Mouse (Mus musculus) heart, embryonic 10.5 days (tissue): ENCODE results near the gene Lrrc74b. TPM values are rescaled to one million over a fixed set of nuclear protein-coding genes. Genes with fewer than 3 reads are reported as not detected.
A peak's percentile ranks its signal among the peaks of the same experiment; 100 is the strongest.
"Not testable (repeated sequence)": the region's sequence is repeated elsewhere in the genome, so short reads cannot be mapped to it uniquely, and the experiment has no call there.

Experiments
- DNase-seq: peaks from one replicate; pipeline ENCODE4 v3.0.0-alpha.2; 2017; ENCODE audit warnings: low spot score
- H3K27ac ChIP-seq: fragments of 300-500 bp; sonication (generic); 2 replicates; pipeline ENCODE4 v1.5.1; 2016; ENCODE audit warnings: mild to moderate bottlenecking
- H3K27me3 ChIP-seq: fragments of 300-500 bp; sonication (generic); 2 replicates; pipeline ENCODE4 v1.6.1; 2016; ENCODE audit warnings: mild to moderate bottlenecking; ENCODE audit not compliant: poor library complexity, insufficient read depth, severe bottlenecking
- H3K36me3 ChIP-seq: fragments of 300-500 bp; sonication (generic); 2 replicates; pipeline ENCODE4 v1.6.1; 2016; ENCODE audit warnings: mild to moderate bottlenecking, moderate library complexity
- H3K4me1 ChIP-seq: fragments of 300-500 bp; sonication (generic); 2 replicates; pipeline ENCODE4 v1.6.1; 2016; ENCODE audit warnings: mild to moderate bottlenecking
- H3K4me3 ChIP-seq: fragments of 300-500 bp; sonication (generic); 2 replicates; pipeline ENCODE4 v1.5.1; 2016; ENCODE audit warnings: mild to moderate bottlenecking, moderate library complexity
- H3K9me3 ChIP-seq: fragments of 300-500 bp; sonication (generic); 2 replicates; pipeline ENCODE4 v1.6.1; 2016; ENCODE audit warnings: mild to moderate bottlenecking, moderate library complexity
- whole genome bisulfite sequencing: fragments of 180-500 bp; shearing (Covaris S2); methylation state at CpG from one replicate; pipeline ENCODE4 v1.1.7; 2016; 5-methylcytosine and 5-hydroxymethylcytosine counted together
- polyA plus RNA-seq: library from polyadenylated mRNA; unstranded; fragments of >200 nt; fragmentation: Nextera tagmentation; extraction: Ambion mirVana; gene quantifications from 2 replicates; pipeline ENCODE4 v1.2.1, GENCODE M21; 2016

The Lrrc74b gene
- polyA plus RNA-seq, 1 experiment from 2014 or later = 0.26 TPM

DNA sequence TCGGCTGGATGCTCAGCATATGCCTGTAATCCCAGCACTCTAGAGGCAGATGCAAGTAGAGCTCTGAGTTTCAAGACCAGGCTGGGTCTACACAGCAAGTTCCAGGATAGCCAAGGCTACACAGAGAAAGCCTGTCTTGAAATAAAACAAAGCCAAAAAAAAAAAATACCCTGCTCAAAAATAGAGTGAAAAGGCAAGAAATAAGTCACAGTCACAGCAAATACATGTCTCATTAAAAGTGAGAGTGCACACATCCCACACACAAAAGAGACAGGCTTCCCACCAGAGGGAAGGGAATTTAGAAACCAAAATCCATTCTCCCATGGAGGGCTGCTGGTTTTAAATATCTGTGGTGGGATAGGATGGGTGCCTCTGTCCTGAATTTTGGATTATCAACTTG lies 2.5 kb upstream of the Lrrc74b start:
- no peaks in the 10 kb centered on the region for H3K36me3 ChIP-seq
- peaks cover 30% of the 10 kb centered on the region; the same call in 1 of the 2 replicates for H3K27me3 ChIP-seq
- H3K9me3 ChIP-seq = no peaks in the 10 kb centered on the region
- DNase-seq = no peak
- H3K27ac ChIP-seq = no peak overlapping the region
- H3K4me3 ChIP-seq = no peak overlapping the region
- H3K4me1 ChIP-seq = peaks cover 35% of the 10 kb centered on the region
- 68% methylated on average over 1 of the region's 1 CpGs for WGBS

DNA sequence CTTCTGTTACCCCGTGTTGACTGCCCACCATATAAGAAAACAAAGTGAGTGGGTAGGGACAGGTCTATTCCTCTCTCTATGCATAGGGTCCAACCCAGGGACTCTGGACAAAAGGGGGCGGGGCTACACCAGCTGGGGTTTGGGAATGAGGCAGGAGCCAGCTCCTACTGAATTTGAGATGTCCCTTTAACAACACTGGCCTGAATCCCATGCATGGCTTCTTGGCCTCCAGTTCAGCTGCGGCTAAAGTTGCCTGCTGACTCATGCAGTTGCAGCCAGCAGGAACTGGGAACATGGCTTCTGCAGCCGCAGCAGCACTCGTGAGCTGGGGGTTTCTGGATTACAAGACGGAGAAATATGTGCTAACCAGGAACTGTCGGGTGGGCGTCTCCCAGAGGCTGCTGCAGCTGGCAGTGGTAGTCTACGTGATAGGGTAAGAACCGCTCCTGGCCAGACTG lies 733 bp upstream of the Lrrc74b start, which contains the start of gene P2rx6:
Gene P2rx6 (plus strand): TSS at position 135 of the 458 bp plus-strand sequence.
- no peaks in the 10 kb centered on the region for H3K36me3 ChIP-seq
- peak within 1 kb of the TSS; percentile 57 for H3K4me3 ChIP-seq
- WGBS = 2% methylated on average over 10 of the region's 10 CpGs
- peak; percentile 88 for DNase-seq
- peaks cover 23% of the 10 kb centered on the region; the same call in 1 of the 2 replicates for H3K27me3 ChIP-seq
- H3K9me3 ChIP-seq = no peaks in the 10 kb centered on the region
- H3K27ac ChIP-seq = peak within 1 kb of the TSS; percentile 79
- H3K4me1 ChIP-seq = peaks cover 46% of the 10 kb centered on the region

DNA sequence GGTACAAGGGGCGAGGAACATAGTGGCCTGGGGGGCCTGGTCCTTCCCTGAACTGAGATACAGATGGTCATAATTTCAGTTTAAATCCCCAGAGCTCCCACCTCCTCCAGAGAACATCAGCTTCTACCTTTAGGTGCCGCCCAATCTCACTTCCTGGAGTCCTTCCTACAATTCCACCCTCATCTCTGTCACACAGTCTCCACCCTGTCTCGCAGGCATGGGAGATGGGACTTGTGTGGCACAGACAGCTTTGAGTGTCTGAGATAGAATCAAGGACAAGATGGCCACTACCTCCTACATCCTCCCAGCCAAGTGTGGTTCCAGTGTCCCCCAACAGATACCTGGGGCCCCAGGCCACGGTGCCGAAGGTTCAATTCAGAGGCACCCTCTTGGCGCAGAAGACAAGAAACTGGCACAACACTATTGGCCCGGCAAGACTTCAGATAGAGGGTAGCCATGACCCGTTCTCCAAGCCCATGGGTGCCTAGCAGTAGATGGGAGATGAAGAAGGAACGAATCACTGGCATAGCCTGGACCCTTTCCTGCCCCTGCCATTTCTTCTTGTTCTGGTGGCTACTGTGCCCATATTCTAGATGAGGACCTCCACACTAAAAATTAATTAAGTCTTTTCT lies 1.5 kb downstream of the Lrrc74b start:
- H3K27ac ChIP-seq = peak overlapping the region; percentile 69
- H3K9me3 ChIP-seq = no peaks in the 10 kb centered on the region
- peaks cover 16% of the 10 kb centered on the region; the same call in 1 of the 2 replicates for H3K27me3 ChIP-seq
- DNase-seq = no peak
- H3K36me3 ChIP-seq = no peaks in the 10 kb centered on the region
- H3K4me1 ChIP-seq = peaks cover 60% of the 10 kb centered on the region
- peak overlapping the region; percentile 40 for H3K4me3 ChIP-seq
- WGBS = 64% methylated on average over 9 of the region's 9 CpGs

DNA sequence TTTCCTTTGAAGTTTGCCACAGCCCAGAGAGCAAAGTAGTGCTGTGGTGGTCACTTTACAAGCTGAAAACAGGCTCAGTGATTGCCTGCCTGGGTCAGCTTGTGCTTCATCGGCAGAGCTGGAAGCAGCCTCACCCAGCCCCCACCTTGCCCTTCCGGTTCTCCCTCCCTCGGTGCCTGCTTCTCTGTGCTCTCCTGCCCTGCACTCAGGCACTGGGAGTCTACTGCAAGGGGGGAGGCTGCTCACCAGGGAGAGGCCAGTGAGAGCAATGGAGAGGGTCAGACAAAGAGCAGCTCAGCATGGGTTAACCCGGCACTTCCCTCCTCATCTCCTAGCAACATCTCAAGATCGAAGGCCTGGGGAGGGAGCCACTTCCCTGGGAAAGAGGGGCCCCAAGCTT lies 2.2 kb downstream of the Lrrc74b start:
- Histone ChIP-seq H3K27me3 (peaks cover 16% of the 10 kb centered on the region; the same call in 1 of the 2 replicates), H3K27ac (peak overlapping the region; percentile 69), H3K4me1 (peaks cover 67% of the 10 kb centered on the region), H3K4me3 (peak overlapping the region; percentile 40), H3K9me3 (no peaks in the 10 kb centered on the region), H3K36me3 (no peaks in the 10 kb centered on the region)
- 0% methylated on average over 5 of the region's 5 CpGs for WGBS
- no peak for DNase-seq

DNA sequence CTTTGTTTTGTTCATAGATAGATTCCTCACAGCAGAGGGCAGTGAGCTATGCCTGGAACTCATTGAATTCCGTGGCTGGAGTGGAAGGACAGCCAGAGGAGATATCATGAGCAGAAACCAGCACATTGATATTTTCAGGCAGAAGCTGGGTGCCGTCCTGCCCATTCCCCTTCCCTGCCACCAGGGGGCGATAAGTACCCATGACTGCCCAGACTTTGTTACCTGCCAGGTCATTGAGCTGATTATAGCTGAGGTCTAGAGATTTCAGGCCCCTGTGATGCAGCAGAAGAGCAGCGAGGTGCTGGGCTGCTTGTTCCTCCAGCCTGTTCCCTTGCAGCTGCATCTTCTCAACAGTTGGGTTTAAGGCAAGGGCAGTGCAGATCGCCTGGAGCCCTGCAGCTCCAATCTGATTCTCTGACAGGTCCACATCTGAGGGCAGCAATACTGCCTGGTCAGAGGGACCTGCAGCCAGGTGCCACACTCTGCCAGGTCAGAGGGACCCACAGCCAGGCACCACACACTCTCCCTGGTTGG lies 3.0 kb downstream of the Lrrc74b start:
- peak overlapping the region; percentile 40 for H3K4me3 ChIP-seq
- WGBS = 0% methylated on average over 5 of the region's 5 CpGs
- H3K9me3 ChIP-seq = no peaks in the 10 kb centered on the region
- peaks cover 70% of the 10 kb centered on the region for H3K4me1 ChIP-seq
- H3K27me3 ChIP-seq = peaks cover 15% of the 10 kb centered on the region; the same call in 1 of the 2 replicates
- H3K27ac ChIP-seq = peak overlapping the region; percentile 69
- peak; percentile 90 for DNase-seq
- no peaks in the 10 kb centered on the region for H3K36me3 ChIP-seq

DNA sequence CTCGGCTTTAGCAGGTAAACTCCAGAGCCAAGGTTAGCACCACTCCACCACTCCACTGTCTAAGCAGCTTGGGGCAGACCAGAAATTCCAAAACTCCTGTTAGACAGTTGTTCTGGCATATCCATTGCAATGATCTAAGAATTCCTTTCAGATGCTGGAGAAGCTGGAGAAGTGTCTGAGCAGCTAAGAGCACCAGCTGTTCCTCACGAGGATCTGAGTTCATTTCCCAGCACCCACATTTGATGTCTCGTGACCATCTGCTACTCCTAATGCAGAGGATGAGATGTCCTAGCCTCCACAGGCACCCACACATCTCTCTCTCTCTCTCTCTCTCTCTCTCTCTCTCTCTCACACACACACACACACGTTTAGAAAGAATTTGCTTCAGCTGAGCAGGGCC lies 4.1 kb downstream of the Lrrc74b start:
- 55% methylated on average over 4 of the region's 4 CpGs for WGBS
- no peak overlapping the region for H3K27ac ChIP-seq
- H3K4me3 ChIP-seq = no peak overlapping the region
- H3K36me3 ChIP-seq = no peaks in the 10 kb centered on the region
- no peak for DNase-seq
- peaks cover 62% of the 10 kb centered on the region for H3K4me1 ChIP-seq
- H3K9me3 ChIP-seq = no peaks in the 10 kb centered on the region
- H3K27me3 ChIP-seq = 0 out of 2 replicates have a peak, but pooled peaks cover 12% of the 10 kb centered on the region

DNA sequence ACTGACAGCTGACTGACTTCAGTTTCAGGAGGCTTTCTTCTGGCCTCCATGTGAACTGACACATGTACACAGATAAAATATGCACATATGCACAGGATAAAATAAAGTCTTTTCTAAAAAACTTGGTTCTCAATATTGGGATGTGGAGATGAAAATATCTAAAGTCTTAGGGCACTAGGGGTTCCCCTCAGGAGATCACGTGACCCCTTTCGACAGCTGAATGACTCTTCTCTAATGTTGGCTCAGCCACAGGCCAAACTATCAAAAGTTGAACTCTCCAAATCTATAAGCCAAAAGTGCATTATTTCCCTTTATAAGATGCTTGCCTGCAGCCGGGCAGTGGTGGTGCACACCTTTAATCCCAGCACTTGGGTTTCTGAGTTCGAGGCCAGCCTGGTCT lies 4.9 kb downstream of the Lrrc74b start:
- no peaks in the 10 kb centered on the region for H3K36me3 ChIP-seq
- 0 out of 2 replicates have a peak, but pooled peaks cover 12% of the 10 kb centered on the region for H3K27me3 ChIP-seq
- WGBS = 83% methylated on average over 4 of the region's 4 CpGs
- no peaks in the 10 kb centered on the region for H3K9me3 ChIP-seq
- peaks cover 56% of the 10 kb centered on the region for H3K4me1 ChIP-seq
- DNase-seq = no peak
- no peak overlapping the region for H3K4me3 ChIP-seq
- no peak overlapping the region for H3K27ac ChIP-seq

DNA sequence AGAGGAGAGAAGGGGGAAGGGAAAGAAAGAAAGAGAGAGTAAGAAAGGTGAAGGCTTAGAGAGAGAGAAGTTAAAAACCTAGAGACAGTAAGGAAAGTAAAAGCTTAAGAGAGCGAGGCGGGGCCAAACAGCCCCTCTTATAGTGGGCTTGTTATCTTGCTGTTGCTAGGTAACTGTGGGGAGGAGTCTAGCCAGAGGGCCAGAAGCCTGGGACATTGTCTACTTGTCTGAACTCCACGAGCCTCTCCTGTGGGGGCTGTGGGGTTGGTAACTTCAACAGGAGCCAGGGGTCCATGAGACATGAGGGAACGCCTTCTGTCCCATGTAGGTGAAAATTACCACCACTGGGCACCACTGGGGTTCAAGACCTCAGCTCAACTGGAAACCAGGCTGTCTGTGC lies 6.3 kb downstream of the Lrrc74b start:
- 16% methylated on average over 4 of the region's 4 CpGs for WGBS
- H3K27me3 ChIP-seq = 0 out of 2 replicates have a peak, but pooled peaks cover 12% of the 10 kb centered on the region
- peak; percentile 92 for DNase-seq

DNA sequence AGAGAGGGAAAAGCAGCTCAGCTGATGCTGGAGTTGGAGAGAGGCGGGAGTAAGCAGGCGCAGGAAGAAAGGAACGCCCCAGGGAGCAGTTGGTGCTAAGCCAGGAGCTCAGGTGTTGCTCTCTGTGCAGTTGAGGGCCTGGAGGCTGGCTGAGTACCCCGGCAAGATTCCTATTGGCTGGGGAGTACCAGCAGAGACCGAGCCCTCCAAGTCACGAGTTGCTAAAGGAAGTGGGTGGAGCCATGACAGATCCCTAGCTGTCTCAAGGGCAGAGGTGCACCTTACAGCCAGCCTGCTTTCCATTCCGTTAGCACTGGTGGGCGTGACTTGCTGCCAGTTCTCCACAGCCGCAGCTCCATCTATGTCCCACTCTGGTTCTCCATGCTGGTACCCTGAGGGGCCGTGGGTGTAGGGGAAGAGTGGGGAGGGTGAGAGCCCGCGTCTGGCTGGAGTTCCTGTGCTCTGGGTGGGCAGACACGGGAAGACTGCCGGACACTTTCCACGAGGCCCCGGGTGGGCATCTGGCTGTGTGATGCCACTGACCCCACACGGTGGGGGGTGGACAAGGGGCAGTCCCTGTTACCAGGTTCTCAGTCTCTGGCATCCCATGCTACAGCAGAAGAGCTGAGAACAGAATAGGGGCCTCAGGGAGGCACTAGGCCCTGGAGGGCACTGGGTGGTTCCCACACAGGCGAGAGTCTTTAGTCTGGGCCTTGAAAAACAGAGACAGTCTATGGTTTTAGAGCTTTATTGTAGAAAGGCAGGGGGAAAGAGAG lies 6.9 kb downstream of the Lrrc74b start:
- H3K4me1 ChIP-seq = peaks cover 41% of the 10 kb centered on the region
- WGBS = 9% methylated on average over 18 of the region's 18 CpGs
- H3K9me3 ChIP-seq = no peaks in the 10 kb centered on the region
- 0 out of 2 replicates have a peak, but pooled peaks cover 12% of the 10 kb centered on the region for H3K27me3 ChIP-seq
- peak; percentile 95 for DNase-seq
- peak overlapping the region; percentile 87 for H3K27ac ChIP-seq
- H3K4me3 ChIP-seq = peak overlapping the region; percentile 42
- no peaks in the 10 kb centered on the region for H3K36me3 ChIP-seq

More for the DNA sequence above, 6.3 kb downstream of the Lrrc74b start:
- not testable (repeated sequence) for H3K36me3 ChIP-seq, H3K9me3 ChIP-seq
- Histone ChIP-seq H3K4me3 (peak overlapping the region; percentile 42), H3K4me1 (peaks cover 46% of the 10 kb centered on the region), H3K27ac (peak overlapping the region; percentile 87)

DNA sequence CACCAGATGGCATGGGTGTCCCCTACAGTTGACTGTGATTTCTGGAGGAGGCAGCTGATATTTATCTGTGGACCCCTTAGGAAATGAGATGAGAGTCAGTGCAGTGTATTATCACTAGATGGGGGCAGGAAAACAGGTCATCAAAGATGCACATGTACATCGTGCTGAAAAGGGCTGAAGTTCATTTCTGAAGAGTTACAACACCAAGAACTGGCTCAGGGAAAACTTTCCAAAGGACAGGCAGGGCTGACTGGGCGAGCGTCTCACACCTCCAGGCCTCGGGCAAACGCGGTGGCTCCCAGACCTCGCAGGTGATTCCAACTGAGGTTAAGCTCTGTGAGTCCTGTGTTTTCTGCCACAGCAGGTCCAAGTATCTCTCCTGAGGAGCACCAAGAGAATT lies 8.2 kb downstream of the Lrrc74b start:
- no peaks in the 10 kb centered on the region for H3K9me3 ChIP-seq
- H3K4me1 ChIP-seq = peaks cover 28% of the 10 kb centered on the region
- H3K27ac ChIP-seq = no peak overlapping the region
- no peaks in the 10 kb centered on the region for H3K36me3 ChIP-seq
- DNase-seq = no peak
- 63% methylated on average over 7 of the region's 7 CpGs for WGBS
- H3K4me3 ChIP-seq = no peak overlapping the region
- 0 out of 2 replicates have a peak, but pooled peaks cover 12% of the 10 kb centered on the region for H3K27me3 ChIP-seq

DNA sequence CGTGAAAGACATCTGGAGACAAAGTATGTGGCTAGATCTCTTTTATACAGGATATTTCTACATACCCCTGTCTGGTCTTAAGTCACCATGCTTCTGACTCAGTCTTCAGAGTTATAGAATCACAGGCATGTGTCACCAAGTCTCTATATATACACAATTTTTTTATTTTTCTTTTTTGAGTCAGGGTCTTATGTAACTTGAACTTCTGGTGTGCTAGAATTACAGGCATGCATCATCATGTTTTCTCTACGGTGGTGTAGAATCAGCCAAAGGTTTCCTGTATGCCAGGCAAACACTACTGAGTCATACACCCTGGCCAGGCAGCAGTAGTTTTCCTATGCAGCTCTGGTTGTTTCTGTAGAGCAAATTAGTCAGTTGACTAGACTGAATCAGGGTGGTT lies 18.4 kb downstream of the Lrrc74b start:
- peaks cover 12% of the 10 kb centered on the region; the same call in 1 of the 2 replicates for H3K27me3 ChIP-seq
- no peak overlapping the region for H3K4me3 ChIP-seq
- H3K36me3 ChIP-seq = no peaks in the 10 kb centered on the region
- H3K4me1 ChIP-seq = no peaks in the 10 kb centered on the region
- DNase-seq = no peak
- H3K9me3 ChIP-seq = no peaks in the 10 kb centered on the region
- WGBS = 60% methylated on average over 2 of the region's 2 CpGs
- H3K27ac ChIP-seq = no peak overlapping the region

DNA sequence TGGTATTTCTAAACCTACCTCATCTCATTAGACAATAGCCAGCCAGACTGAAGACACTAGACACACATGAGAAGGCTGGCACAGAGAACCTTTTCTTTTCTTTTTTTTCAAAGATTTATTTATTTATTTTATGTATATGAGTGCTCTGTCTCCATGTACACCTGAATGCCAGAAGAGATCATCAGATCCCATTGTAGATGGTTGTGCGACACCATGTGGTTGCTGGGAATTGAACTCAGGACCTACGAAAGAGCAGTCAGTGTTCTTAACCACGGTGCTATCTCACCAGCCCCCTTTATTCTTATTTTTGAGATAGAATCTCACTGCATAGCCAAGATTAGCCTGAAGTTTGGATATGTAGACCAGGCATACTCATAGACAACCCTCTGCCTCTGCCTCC lies 24.5 kb downstream of the Lrrc74b start:
- Histone ChIP-seq H3K9me3 (no peaks in the 10 kb centered on the region), H3K4me3 (no peak overlapping the region), H3K4me1 (peaks cover 9% of the 10 kb centered on the region), H3K27ac (no peak overlapping the region), H3K36me3 (no peaks in the 10 kb centered on the region), H3K27me3 (peaks cover 12% of the 10 kb centered on the region; the same call in 1 of the 2 replicates)
- 91% methylated on average over 3 of the region's 3 CpGs for WGBS
- no peak for DNase-seq
